18 mouse cellular contexts compared by ENCODE assay signal in genomic region chr10:118602922-118603321, GRCm38 (mm10).
"Had no signal": no experiment of that assay in that cellular context is flagged by ENCODE, and none has a peak within 500 bp of the region (broad histone marks: within the 10 kb centered on the region; RNA-seq: fewer than 3 reads in every experiment).

No protein-coding gene starts in this region.

- DNase-seq: kidney, adult 8-10 months; kidney, postnatal 36 days; layer of hippocampus, adult 9-11 months; left cerebral cortex, postnatal 4 days; lung, adult 18-20 months; lung, postnatal 36 days; retina, postnatal 1 day; right cerebral cortex, postnatal 4 days; spleen, adult 18-20 months; thymus, adult 2 months; thymus, postnatal 36 days had no signal

- ATAC-seq: intestine, embryonic 16.5 days; midbrain, embryonic 15.5 days had no signal

- H3K27ac ChIP-seq: kidney, postnatal 0 days; limb, embryonic 13.5 days; midbrain, embryonic 15.5 days; neural tube, embryonic 13.5 days; stomach, embryonic 15.5 days had no signal

- H3K36me3 ChIP-seq: limb, embryonic 13.5 days; midbrain, embryonic 15.5 days; neural tube, embryonic 13.5 days; stomach, embryonic 15.5 days had no signal

- H3K27me3 ChIP-seq: limb, embryonic 13.5 days; midbrain, embryonic 15.5 days; neural tube, embryonic 13.5 days; stomach, embryonic 15.5 days had no signal

- H3K4me2 ChIP-seq: limb, embryonic 13.5 days; midbrain, embryonic 11.5 days; midbrain, embryonic 15.5 days; neural tube, embryonic 13.5 days; stomach, embryonic 15.5 days had no signal

- H3K9me3 ChIP-seq: limb, embryonic 13.5 days; midbrain, embryonic 15.5 days; neural tube, embryonic 13.5 days; stomach, embryonic 15.5 days had no signal

- H3K9ac ChIP-seq: limb, embryonic 13.5 days; midbrain, embryonic 15.5 days; neural tube, embryonic 13.5 days; stomach, embryonic 15.5 days had no signal

- H3K4me3 ChIP-seq: limb, embryonic 13.5 days; midbrain, embryonic 15.5 days; neural tube, embryonic 13.5 days; stomach, embryonic 15.5 days had no signal

- H3K4me1 ChIP-seq: midbrain, embryonic 15.5 days; stomach, embryonic 15.5 days had no signal
